Mouse (Mus musculus) frontal cortex, adult (tissue): ENCODE data around the gene Nlrp6.

Experiments
- ATAC-seq: cut with Nextera tagmentation; 2 replicates; pipeline ENCODE4 v1.9.2; 2017; ENCODE audit warnings: mild to moderate bottlenecking, moderate library complexity, mixed read lengths; ENCODE audit not compliant: low TSS enrichment

The Nlrp6 gene

DNA sequence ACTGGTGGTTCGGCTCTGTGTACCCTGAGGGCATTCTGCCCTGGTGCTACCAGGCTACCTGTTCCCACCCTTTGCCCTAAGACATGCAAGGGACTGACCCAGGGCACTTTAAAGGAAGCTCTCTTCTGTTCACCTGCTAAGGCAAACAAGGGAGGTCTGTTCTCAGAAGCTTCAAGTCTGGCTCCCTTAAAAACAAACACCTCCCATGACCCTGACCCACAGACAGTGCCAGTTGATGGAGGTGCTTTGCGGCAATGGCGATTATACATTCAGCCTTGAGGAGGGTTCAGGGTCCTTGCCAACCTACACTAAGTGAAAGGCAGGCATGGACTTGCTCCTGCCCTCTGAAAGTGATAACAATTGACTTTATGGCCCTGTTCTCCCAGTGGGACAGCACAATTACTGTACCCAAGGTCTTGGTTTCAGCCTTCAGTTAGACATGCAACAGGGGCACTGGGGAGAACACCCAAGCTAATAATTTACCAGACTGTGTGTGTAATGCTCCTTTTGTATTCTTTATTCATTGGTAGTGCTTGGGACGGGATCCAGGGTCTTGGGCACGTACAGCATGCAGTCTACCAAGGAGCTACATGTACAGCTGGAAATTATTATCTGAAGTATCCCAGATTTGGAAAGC is 7.7 kb upstream of the Nlrp6 start:
- no peak for ATAC-seq

DNA sequence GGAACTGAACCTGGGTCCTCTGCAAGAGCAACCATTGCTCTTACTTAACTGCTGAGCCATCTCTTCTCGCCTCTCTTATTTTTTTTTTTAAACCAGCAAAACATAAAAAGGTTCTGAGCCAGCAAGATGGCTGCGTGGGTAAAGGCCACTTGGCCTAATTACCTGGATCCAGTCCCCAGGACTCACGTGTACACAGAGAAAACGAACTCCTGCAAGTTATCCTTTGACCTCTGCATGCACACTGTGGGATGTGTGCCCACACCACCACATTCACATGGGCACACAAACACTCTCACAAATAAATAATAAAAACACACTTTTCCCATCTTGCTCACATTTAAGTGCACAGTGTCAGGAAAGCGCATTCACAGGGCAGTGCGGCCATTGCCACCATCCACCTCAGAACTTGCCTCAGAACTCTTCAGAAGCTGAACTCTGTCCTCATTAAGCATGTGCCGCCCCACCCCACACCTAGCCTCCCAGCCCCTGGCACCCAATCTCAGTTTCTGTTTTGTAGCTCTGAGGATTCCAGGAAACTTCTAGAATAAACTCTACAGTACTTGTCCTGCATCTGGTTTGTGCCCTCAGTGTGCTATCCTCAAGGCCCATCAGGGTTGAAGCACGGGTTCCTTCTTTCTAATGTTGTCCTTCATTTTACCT is 6.5 kb upstream of the Nlrp6 start:
- no peak for ATAC-seq

DNA sequence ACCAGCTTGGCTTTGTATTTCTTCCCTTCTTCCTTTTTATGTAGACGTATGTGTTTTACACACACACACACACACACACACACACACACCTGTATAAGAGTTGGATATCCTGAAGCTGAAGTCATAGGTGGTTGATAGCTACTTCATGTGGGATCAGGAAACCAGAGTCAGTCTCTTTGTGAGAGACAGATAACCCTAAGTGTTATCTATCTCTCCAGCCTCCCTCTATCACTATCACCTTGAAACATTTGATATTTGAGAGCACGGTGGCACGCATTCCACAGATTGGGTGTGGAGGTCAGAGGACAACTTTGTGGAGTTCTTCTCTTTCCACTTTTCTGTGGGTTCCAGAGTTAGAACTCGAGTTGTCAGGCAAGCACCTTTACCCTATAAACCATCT is 791 bp upstream of the Nlrp6 start:
- no peak for ATAC-seq

DNA sequence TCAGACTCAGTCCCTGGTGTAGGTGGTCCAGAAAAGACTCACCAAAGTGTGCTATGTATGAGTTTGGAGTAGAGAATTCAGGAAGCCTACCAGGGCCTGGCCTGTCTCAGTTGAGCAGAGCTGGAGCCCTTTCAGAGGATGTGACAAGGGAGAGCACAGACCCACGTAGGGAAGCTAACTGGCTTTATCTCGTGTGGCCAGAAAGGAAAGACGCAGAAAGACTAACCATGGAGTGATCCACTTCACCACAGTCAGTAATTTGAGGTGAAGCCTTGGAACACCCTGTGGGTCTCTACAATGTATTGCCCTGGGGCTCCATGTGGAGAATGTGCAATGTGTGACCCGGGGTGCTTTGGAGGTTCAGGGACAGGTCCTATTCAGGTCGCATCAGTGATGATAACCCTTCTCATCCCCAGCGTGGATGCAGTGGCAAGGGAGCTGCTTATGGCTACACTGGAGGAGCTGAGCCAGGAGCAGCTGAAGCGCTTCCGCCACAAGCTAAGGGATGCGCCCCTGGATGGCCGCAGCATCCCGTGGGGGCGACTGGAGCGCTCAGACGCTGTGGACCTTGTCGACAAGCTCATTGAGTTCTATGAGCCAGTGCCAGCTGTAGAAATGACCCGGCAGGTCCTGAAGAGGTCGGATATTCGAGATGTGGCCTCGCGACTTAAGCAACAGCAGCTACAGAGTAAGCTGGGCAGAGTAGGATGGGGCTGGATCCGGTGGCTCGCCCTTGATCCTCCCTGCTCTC is 698 bp downstream of the Nlrp6 start:
- ATAC-seq = no peak

DNA sequence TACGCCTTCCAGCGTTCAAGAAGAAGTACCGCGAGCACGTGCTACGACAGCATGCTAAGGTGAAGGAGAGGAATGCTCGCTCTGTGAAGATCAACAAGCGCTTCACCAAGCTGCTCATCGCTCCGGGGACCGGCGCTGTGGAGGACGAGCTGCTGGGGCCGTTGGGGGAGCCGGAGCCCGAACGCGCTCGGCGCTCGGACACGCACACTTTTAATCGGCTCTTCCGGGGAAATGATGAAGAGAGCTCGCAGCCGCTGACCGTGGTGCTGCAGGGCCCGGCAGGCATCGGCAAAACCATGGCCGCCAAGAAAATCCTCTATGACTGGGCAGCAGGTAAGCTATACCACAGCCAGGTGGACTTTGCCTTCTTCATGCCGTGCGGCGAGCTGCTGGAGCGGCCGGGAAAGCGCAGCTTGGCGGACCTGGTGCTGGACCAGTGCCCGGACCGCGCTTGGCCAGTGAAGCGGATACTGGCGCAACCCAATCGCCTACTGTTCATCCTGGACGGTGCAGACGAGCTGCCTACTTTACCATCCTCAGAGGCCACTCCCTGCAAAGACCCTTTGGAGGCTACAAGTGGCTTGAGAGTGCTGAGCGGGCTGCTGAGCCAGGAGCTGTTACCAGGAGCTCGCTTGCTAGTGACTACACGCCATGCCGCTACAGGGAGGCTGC is 1.8 kb downstream of the Nlrp6 start:
- peak; percentile 72; the same call in 1 of the 2 replicates for ATAC-seq

DNA sequence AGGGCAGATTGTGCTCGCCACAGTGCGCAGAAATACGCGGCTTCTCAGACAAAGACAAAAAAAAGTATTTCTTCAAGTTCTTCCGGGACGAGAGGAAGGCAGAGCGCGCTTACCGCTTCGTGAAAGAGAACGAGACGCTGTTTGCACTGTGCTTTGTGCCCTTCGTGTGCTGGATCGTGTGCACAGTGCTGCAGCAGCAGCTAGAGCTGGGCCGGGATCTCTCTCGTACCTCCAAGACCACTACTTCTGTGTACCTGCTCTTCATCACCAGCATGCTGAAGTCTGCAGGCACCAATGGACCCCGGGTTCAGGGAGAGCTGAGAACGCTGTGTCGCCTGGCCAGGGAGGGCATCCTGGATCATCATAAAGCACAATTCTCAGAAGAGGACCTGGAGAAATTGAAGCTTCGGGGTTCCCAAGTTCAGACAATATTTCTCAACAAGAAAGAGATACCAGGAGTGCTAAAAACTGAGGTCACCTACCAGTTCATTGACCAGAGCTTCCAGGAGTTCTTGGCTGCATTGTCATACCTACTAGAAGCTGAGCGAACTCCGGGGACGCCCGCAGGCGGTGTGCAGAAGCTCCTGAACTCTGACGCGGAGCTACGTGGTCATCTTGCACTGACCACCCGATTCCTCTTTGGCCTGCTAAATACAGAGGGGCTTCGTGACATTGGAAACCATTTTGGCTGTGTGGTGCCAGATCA is 2.5 kb downstream of the Nlrp6 start:
- ATAC-seq = peak; percentile 57; the same call in 1 of the 2 replicates

DNA sequence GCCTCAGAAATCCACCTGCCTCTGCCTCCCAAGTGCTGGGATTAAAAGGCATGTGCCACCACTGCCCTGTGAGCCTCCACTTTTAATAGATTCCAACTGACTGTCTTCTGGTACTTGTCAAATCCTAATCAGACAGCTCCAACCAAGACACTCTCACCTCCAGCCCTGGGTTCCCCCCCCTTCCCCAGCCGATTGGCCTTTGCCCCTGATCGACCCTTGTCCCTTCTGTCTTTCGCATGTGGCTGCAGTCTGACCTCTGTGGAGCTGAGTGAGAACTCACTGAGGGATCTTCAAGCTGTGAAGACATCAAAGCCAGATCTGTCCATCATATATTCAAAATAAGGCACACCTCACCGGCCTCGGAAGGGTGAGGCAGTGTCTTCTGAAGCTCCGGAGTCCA is 6.5 kb downstream of the Nlrp6 start:
- ATAC-seq = no peak

DNA sequence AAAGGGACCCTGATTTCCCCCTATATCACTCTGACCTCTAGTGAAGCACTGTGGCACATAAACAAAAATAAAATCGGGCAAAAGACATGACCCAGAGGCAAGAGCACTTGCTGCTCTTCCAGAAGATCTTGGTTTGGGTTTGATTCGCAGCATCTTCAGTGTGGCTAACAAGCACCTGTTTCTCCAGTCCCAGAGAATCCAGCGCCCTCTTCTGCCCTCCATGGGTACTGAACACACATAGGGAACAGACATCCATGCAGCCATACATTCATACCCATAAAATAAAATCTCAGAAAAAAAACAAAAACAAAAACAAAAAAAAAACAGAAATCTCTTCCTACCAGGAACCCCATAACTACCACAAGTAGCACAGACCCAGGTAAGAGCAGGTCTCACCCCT is 17.7 kb downstream of the Nlrp6 start:
- no peak for ATAC-seq

DNA sequence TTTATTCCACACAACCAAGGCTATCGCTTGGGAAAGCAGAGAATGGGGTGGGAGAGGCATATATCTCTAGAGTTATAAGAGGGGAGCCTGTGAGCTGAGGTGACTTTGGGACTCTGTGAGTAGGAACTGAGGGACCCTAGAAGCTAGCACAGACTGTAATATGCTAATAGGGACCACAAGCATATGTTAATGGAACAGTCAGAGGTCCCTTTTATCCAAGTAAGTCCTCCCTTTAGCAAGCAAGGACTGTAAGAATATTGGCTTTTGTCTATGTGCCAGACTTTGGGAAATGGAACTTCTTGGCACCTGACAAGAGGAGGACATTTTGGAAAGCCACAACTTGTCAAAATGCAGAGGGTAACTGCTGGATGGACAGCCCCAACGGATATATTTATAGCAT is 18.2 kb downstream of the Nlrp6 start:
- no peak for ATAC-seq

DNA sequence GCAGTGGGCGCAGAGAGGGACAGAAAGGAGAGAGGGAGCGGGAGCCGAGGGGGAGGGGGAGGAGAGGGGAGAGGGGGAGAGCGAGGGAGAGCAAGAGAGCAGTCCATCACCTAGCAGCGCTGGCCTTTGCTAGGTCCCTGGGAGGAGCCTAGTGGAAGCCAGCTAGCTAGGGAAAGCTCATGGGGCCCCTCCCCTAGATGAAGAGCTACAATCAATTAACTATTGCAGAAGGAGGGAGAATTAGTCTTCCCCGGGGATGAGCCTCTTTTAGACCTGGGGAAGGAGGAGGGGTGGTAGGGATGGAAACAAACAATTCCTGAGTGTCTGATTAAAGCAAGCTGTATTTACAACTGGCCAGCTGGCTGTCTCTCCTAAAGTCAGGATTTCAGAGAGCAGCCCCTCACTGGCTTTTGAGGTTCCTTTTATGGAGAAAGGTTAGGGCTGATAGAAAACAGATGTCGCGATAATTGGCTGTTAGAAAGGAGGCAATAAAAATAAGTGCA is 19.0 kb downstream of the Nlrp6 start:
- ATAC-seq = no peak

DNA sequence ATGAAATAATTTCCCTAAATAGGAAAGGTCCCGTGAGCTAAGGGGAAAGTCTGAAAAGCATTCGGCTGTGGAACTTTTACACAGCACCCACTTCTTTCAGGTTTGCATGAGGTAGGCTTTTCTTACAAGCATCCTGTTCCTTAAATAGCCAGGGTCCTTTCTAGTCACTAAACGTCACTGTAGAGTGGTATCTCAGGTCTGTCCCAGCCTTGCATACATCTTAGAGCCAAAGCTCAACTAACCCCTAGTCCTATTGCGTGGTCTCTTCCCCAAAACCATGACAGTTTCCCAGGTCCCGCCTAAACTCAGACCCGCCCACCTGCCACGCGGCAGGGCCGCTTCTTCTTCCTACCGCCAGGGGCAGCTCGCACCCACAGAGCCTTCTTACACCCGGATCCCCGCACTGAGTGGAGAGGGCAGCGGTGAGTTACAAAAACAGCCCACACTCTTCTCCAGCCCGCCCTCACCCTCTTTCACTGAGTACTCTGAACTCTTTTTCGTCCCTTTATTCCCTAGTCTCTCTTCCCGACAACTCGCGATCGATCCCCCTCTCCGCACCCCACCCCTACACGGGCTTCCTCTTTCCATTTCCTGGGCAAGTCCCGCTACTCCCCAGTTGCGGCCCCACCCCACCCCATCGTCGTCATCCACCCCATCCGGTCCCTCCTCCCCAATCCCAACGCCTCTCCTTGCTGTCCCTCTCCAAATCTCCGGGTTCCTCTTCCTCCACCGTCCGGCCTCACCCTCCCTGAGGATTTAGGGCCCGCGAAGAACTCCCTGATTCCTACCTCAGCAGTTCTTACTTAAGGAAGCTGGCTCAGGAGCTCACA is 20.7 kb downstream of the Nlrp6 start, which contains the start of gene Pgghg:
Pgghg (plus strand) TSS at position 170 of the 830 bp plus-strand sequence.
- peak; percentile 88 for ATAC-seq

DNA sequence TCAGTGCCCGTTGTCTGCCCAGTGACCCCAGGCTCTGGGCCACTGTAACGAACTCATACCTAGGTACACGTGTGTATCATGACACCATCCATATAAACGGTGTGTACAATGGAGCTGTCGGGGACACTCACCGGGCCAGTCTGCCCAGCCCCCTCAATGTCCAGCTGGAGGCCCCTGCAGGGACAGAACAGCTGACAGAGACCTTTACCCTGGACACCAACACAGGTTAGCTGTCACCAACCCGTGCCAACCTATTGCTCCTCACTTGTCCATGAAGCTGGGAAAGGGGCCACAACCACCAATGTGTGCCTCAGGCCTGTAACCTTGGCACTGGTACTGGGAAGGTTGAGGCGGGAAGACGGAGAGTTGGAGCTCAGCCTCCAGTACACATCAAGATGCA is 21.6 kb downstream of the Nlrp6 start:
- no peak for ATAC-seq

DNA sequence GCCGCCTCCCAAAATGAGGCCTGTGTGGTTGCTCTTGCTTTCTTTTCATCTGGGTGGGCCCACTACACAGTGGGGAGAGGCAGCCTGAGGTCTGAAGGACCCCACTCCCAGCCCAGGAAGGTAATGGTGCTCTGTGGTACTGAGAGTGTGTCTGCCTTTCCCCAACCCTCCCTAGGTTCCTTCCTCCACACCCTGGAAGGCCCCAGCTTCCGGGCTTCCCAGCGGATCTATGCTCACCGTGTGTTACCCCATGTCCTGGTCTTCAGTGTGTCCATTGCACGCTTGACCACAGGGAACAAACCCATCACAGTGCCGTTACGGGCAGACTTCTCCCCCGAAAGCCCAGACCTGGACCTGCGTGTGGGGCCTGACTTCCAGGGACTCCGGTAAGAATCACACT is 22.1 kb downstream of the Nlrp6 start:
- ATAC-seq = no peak

DNA sequence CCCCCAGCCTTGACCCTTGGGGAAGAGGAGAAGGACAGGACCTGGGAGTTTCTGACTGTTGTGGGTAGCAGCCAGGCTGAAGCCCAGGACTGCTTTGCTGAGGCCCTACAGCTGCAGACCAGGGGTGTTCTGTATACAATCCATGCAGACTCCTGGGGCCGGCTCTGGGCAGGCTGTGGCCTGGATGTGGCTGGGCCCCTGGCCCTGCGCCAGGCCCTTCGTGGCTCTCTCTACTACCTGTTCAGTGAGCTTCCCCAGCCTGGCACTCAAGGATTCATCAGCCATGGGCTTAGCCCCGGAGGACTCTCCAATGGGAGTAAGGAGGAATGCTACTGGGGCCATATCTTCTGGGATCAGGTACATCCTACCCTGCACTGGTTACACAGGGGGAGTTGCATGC is 22.7 kb downstream of the Nlrp6 start:
- no peak for ATAC-seq

DNA sequence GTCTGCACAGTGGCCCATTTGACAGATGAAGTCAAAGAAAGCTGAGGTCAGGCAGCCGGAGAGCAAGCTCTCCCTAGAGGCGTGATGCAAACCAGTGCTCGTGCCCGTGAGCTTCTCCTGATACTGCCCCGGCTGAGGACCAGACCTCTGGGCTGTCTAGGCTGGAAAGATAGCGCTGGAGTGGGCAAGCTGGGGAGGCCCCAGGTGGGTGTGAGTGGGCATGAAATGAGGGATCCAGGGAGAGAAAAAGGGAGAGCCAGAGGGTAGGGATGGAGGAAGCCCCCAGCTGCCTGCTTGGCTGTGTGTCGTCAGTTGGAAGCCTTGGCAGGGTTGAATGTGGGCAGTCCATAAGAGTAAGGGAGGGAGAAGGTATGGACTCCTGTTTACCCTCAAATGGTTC is 23.5 kb downstream of the Nlrp6 start:
- no peak for ATAC-seq

DNA sequence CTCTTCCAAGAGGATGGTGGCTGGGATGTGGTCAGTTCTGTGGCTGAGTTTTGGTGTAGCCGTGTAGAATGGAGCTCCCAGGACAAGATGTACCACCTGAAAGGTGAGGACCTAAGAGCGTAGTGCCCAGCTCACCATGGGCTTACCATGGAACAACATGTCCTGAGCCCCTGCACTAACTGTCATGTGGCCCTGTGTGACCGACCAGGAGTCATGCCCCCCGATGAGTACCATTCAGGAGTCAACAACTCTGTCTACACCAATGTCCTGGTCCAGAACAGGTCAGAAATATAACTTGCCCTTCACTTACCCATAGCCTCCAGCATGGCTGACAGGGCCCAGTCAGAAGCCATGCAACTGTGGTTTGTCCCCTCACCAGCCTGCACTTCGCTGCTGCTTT is 24.5 kb downstream of the Nlrp6 start:
- ATAC-seq = no peak

DNA sequence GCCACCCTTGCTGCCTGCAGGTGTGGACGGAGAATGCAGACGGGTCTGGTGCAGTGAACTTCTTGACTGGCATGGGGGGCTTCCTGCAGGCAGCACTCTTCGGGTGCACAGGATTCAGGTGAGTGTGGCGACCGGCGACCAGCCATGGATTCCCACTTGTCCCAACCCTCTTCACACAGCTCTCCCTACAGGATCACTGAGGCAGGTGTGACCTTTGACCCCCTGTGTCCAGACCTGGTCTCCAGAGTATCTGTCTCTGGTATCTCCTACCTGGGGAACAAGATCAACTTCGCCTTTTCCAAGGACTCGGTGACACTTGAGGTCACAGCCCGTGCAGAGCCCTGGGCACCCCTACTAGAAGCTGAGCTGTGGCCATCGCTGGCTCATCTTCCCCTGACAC is 25.6 kb downstream of the Nlrp6 start:
- no peak for ATAC-seq

DNA sequence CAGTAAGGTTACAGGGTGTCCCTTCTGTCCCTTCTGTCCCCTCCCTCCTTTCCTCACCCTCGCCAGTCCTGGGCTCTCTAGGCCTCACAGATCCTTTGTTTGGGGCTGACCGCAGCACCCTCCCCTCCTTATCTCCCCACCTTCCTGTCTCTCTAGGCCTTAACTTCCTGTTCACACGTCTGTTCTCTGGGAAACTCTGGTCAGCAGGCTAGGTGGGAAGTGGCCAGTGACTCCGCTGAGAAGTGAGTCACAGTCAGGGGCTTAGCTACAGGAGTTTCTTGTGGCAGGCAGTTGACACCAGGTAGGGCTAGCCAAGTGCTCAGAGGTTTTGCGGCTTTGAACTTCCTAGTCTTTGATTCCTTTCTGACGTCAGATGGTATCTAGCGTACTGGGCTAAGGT is 26.3 kb downstream of the Nlrp6 start:
- ATAC-seq = no peak

DNA sequence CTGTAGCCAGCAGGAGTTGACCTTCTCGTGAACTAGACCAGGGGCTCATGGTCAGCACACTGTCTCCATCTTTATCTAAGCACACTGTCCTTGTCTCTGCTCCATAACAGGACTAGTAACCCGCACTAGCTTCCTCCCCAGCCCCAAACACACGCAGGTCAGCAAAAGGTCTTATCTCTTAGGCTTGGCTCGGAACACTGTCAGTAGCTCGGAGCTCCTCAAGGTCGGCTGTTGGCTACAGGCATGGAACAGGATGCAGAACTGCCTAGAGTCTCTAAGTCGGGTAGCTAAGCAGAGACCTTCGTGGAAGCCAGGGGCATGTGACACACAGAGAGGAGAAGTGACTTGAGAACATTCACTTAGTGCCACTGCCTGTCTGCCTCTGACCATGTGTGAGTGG is 27.5 kb downstream of the Nlrp6 start:
- ATAC-seq = no peak

DNA sequence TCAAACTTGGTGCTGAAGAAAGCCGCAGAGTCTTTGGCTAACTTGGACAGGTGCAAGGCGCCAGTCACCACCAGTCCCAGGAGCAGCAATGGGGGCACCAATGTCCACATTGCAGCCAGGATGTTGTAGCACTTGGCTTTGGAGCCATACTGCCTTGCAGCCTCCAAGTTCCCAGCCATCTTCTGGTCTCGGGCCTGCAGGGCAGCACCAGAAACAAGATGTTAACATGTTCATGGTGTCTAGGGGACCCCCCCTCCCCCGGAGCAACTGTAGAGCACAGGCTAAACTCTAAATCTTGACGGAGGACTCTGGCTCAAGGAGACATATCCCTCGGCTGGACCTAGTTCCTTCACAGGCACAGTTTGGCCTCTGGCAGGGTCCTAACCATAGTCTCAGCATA is 28.6 kb downstream of the Nlrp6 start:
- ATAC-seq = no peak
